Comparison of ENCODE assay signal across 8 mouse cellular contexts in genomic region chrX:36112422-36112750, GRCm38 (mm10). TPM values are rescaled to one million over a fixed set of nuclear protein-coding genes. Genes with fewer than 3 reads are reported as not detected.
DNase-seq lines count a peak whose midpoint lies in the region; ATAC-seq and TF ChIP-seq lines count a peak whose summit lies in the region.

No protein-coding gene starts in this region.

- ATAC-seq in embryonic facial prominence, embryonic 15.5 days (ENCODE audit: insufficient number of reproducible peaks, low FRiP score, low TSS enrichment, low read depth), result no peak
- ATAC-seq in intestine, embryonic 15.5 days, result peak; percentile 19; the same call in 1 of the 2 replicates
- no peak for ATAC-seq in neural tube, embryonic 12.5 days (ENCODE audit: low FRiP score, low read depth)

- no peaks in the 10 kb centered on the region for H3K36me3 ChIP-seq in embryonic facial prominence, embryonic 15.5 days
- no peaks in the 10 kb centered on the region for H3K36me3 ChIP-seq in intestine, embryonic 15.5 days
- no peaks in the 10 kb centered on the region for H3K36me3 ChIP-seq in neural tube, embryonic 12.5 days

- no peak overlapping the region; the same call in 1 of the 2 replicates for H3K9ac ChIP-seq in embryonic facial prominence, embryonic 15.5 days
- peak overlapping the region; percentile 60 for H3K9ac ChIP-seq in intestine, embryonic 15.5 days
- 0 out of 2 replicates have a peak overlapping the region, but pooled peaks have one; percentile 42 for H3K9ac ChIP-seq in neural tube, embryonic 12.5 days

- H3K4me1 ChIP-seq in embryonic facial prominence, embryonic 15.5 days, result no peaks in the 10 kb centered on the region
- no peaks in the 10 kb centered on the region for H3K4me1 ChIP-seq in intestine, embryonic 15.5 days (replicated peaks)
- no peaks in the 10 kb centered on the region for H3K4me1 ChIP-seq in neural tube, embryonic 12.5 days

- H3K4me3 ChIP-seq in layer of hippocampus, adult 2 months, result peak overlapping the region; percentile 57
- H3K4me3 ChIP-seq in embryonic facial prominence, embryonic 15.5 days (replicated peaks), result peak overlapping the region; percentile 52
- peak overlapping the region; percentile 51 for H3K4me3 ChIP-seq in intestine, embryonic 15.5 days (replicated peaks)
- peak overlapping the region; percentile 42 for H3K4me3 ChIP-seq in neural tube, embryonic 12.5 days

- no peaks in the 10 kb centered on the region for H3K9me3 ChIP-seq in embryonic facial prominence, embryonic 15.5 days (replicated peaks)
- H3K9me3 ChIP-seq in intestine, embryonic 15.5 days, result no peaks in the 10 kb centered on the region
- no peaks in the 10 kb centered on the region for H3K9me3 ChIP-seq in neural tube, embryonic 12.5 days

- 15% methylated on average over 9 of the region's 9 CpGs for WGBS in embryonic facial prominence, embryonic 15.5 days
- WGBS in intestine, embryonic 15.5 days, result 19% methylated on average over 9 of the region's 9 CpGs
- 16% methylated on average over 9 of the region's 9 CpGs for WGBS in neural tube, embryonic 12.5 days

- no peaks in the 10 kb centered on the region for H3K27me3 ChIP-seq in embryonic facial prominence, embryonic 15.5 days
- H3K27me3 ChIP-seq in intestine, embryonic 15.5 days (replicated peaks), result no peaks in the 10 kb centered on the region
- H3K27me3 ChIP-seq in neural tube, embryonic 12.5 days (replicated peaks), result no peaks in the 10 kb centered on the region

- no peak for TF ChIP-seq CTCF in layer of hippocampus, adult 2 months (conservative IDR thresholded peaks at IDR 0.05)

- H3K27ac ChIP-seq in layer of hippocampus, adult 2 months, result no peak overlapping the region
- H3K27ac ChIP-seq in embryonic facial prominence, embryonic 15.5 days (replicated peaks), result no peak overlapping the region
- H3K27ac ChIP-seq in intestine, embryonic 15.5 days, result no peak overlapping the region
- H3K27ac ChIP-seq in neural tube, embryonic 12.5 days, result no peak overlapping the region

- no peak for DNase-seq in layer of hippocampus, adult 2 months (ENCODE audit: low spot score in 2 of 2)
- no peak for DNase-seq in layer of hippocampus, adult 11-12 months (ENCODE audit: low spot score)
- DNase-seq in thymus, postnatal 4 days, result no peak
- DNase-seq in cerebellum, postnatal 25 days, result no peak
- DNase-seq in ovary, adult 18-20 months (ENCODE audit: low spot score), result no peak

- H3K4me2 ChIP-seq in embryonic facial prominence, embryonic 15.5 days (replicated peaks), result peak overlapping the region; percentile 74
- peak overlapping the region; percentile 72 for H3K4me2 ChIP-seq in intestine, embryonic 15.5 days (replicated peaks)
- peak overlapping the region; percentile 77 for H3K4me2 ChIP-seq in neural tube, embryonic 12.5 days (replicated peaks)

RNA-seq across cellular contexts. Expression of gene Il13ra1, which starts 0.5 kb away (rescaled TPM):
- 1 to 10 TPM; 3.4 to 4.6 TPM for total RNA-seq in layer of hippocampus, adult 2 months (2021)
- 22.0 and 24.3 TPM in 2 replicates for polyA plus RNA-seq in embryonic facial prominence, embryonic 15.5 days (2015; fragmentation: Nextera tagmentation; extraction: Ambion mirVana)
- polyA plus RNA-seq in intestine, embryonic 15.5 days (2015; fragmentation: Nextera tagmentation; extraction: Ambion mirVana), result 22.0 and 24.9 TPM in 2 replicates
- 3.5 and 4.0 TPM in 2 replicates for polyA plus RNA-seq in neural tube, embryonic 12.5 days (2016; fragmentation: Nextera tagmentation; extraction: Ambion mirVana)
